Mouse (Mus musculus) liver, adult 2 months (tissue): ENCODE data around the gene 2010003K11Rik.

Experiments
- CTCF ChIP-seq: fragments of 200-500 bp; IDR thresholded peaks from 2 replicates; pipeline ENCODE4 v1.5.1; 2011; ENCODE audit warnings: low read depth, low read length, control low read depth
- POLR2A ChIP-seq: fragments of 200-500 bp; IDR thresholded peaks from 2 replicates; pipeline ENCODE4 v1.6.1; 2011; ENCODE audit warnings: low read length, control low read depth; ENCODE audit not compliant: insufficient read depth; ENCODE audit errors: extremely low read depth

DNA sequence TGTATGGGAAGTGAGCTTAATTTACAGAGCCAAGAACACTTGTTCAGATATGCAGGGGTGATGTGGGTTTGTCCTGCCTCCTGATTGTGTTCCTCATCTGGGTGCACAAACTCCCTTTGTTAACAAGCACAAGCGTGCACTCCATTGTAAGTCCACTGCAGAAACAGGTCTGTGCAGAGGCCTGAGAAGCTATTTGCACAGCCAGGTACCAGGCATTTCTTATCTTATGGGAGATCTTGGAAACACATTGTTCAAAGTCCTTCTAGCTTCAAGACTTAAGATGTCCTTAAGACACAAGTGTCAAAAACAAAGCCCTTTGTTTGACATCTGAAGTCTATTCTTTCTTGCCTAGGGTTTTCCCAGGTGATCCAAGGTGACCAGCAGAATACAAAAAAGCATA, 6.4 kb upstream of the 2010003K11Rik start:
- TF ChIP-seq POLR2A (no peak), CTCF (no peak)
